Mouse (Mus musculus) megakaryocyte, adult 5-6 weeks (primary cell): ENCODE results near the gene Gm3893. TPM values are rescaled to one million over a fixed set of nuclear protein-coding genes. Genes with fewer than 3 reads are reported as not detected.
"Not testable (repeated sequence)": the region's sequence is repeated elsewhere in the genome, so short reads cannot be mapped to it uniquely, and the experiment has no call there.

Experiments used
- ATAC-seq: 2 replicates; pipeline ENCODE4 v1.8.0; 2016; ENCODE audit warnings: mild to moderate bottlenecking, inconsistent platforms; ENCODE audit not compliant: poor library complexity, severe bottlenecking
- total RNA-seq, 2 experiments: library from RNA; stranded (forward) in 1 of 2; stranded (reverse) in 1 of 2; fragments of 153-499, 151-499 nt in 1 of 2; fragments of 221-1000, 200-1000 nt in 1 of 2; gene quantifications; 2 replicates each; pipeline versions ENCODE4 v1.2.3 to v1.2.4; 2015 to 2017

The Gm3893 gene
- total RNA-seq (2015) (not detected in 2 replicates), total RNA-seq (2017) (not detected in 2 replicates)

DNA sequence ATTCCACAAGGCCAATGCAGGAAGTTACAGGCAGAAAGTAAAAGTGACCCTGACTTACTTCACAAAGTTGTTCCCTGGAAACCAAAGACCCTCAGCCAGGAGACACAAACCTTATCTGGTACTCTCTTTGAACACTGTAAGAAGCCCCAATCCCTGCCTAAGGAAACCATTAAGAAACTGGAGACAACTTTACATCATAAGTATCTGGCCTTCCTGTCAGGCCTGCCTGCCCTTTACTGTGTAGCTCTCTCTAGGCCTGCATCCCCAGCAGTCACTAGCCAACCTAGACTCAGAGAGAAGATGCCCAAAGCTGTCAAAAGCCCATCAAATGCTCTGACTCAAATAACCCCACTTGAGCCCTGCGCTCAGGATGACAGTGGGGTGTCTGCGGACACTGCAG is at the start of gene Gm3893:
Gm3893 (plus strand) TSS at position 301 of the 400 bp plus-strand sequence.
- ATAC-seq: not testable (repeated sequence)

DNA sequence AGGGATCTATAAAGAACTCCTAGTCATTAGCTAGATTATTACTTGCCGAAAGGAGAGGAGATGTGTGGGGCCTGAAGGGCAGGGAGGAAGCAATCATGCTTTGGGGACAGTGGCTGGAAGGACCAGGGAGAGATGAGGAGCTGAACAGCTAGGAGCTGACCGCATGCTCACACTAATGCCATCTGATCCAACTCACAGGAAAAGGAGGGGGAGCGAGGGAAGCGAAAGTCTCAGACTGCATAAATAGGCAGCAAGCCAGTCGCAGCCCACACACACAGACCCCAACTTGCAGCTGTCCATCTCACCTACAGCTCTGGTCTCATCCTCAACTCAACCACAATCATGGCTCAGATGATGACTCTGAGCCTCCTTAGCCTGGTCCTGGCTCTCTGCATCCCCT is 23.5 kb downstream of the Gm3893 start, which contains the start of gene Gm13304:
Gm13304 (plus strand) TSS at position 301 of the 400 bp plus-strand sequence.
- not testable (repeated sequence) for ATAC-seq

Other genes starting within 250 kb of the Gm3893 start
- gene Gm21541, start 187.6 kb upstream of the Gm3893 start, total RNA-seq (2015): not detected in 2 replicates
- not detected in 2 replicates for gene Gm21541, start 187.6 kb upstream of the Gm3893 start, total RNA-seq (2017)
- gene Gm20878, start 149.6 kb upstream of the Gm3893 start, total RNA-seq (2015): not detected in 2 replicates
- gene Gm20878, start 149.6 kb upstream of the Gm3893 start, total RNA-seq (2017): 0.44 TPM in 1 of 2 replicates, not detected in the other
- not detected in 2 replicates for gene Fam205a4, start 125.1 kb upstream of the Gm3893 start, total RNA-seq (2015)
- gene Fam205a4, start 125.1 kb upstream of the Gm3893 start, total RNA-seq (2017): not detected in 2 replicates
- not detected in 2 replicates for gene Gm21093, start 56.5 kb upstream of the Gm3893 start, total RNA-seq (2015)
- not detected in 2 replicates for gene Gm21093, start 56.5 kb upstream of the Gm3893 start, total RNA-seq (2017)
- gene Gm13304, start 23.6 kb downstream of the Gm3893 start, total RNA-seq (2015): not detected in 2 replicates
- gene Gm13304, start 23.6 kb downstream of the Gm3893 start, total RNA-seq (2017): not detected in 2 replicates
- not detected in 2 replicates for gene Gm13306, start 62.2 kb downstream of the Gm3893 start, total RNA-seq (2015)
- gene Gm13306, start 62.2 kb downstream of the Gm3893 start, total RNA-seq (2017): not detected in 2 replicates
- gene Gm13305, start 77.4 kb downstream of the Gm3893 start, total RNA-seq (2015): 0.36 TPM in 1 of 2 replicates, not detected in the other
- 1.1 TPM in 1 of 2 replicates, not detected in the other for gene Gm13305, start 77.4 kb downstream of the Gm3893 start, total RNA-seq (2017)
- gene Gm10600, start 149.4 kb downstream of the Gm3893 start, total RNA-seq (2015): not detected in 2 replicates
- gene Gm10600, start 149.4 kb downstream of the Gm3893 start, total RNA-seq (2017): not detected in 2 replicates
- gene Ccl21b, start 164.6 kb downstream of the Gm3893 start, total RNA-seq (2015): not detected in 2 replicates
- not detected in 2 replicates for gene Ccl21b, start 164.6 kb downstream of the Gm3893 start, total RNA-seq (2017)
- gene Gm21953, start 203.1 kb downstream of the Gm3893 start, total RNA-seq (2015): not detected in 2 replicates
- not detected in 2 replicates for gene Gm21953, start 203.1 kb downstream of the Gm3893 start, total RNA-seq (2017)
- gene Fam205a3, start 227.1 kb downstream of the Gm3893 start, total RNA-seq (2015): 0.09 TPM in 1 of 2 replicates, not detected in the other
- gene Fam205a3, start 227.1 kb downstream of the Gm3893 start, total RNA-seq (2017): not detected in 2 replicates